Mouse (Mus musculus) left cerebral cortex, adult 9 months (tissue): ENCODE data around the gene Bdh2.

Experiments used
- DNase-seq, 2 experiments: peaks; one replicate each; pipeline ENCODE4 v3.0.0; 2022; ENCODE audit warnings: low spot score in 2 of 2

Bdh2 gene

GRCm38 (mm10) chr3:135298560-135298959 lies 17.5 kb downstream of the Bdh2 start:
- peak in 1 of 2 experiments; percentile 37 for DNase-seq

- no peak for DNase-seq
Measured at GRCm38 (mm10) chr3:135300081-135300480, 19.1 kb downstream of the Bdh2 start.

GRCm38 (mm10) chr3:135304060-135304459 lies 23.0 kb downstream of the Bdh2 start:
- DNase-seq = no peak

GRCm38 (mm10) chr3:135304566-135304965 lies 23.5 kb downstream of the Bdh2 start:
- no peak for DNase-seq

GRCm38 (mm10) chr3:135307411-135308259 lies 26.6 kb downstream of the Bdh2 start, which contains the start of gene Slc9b2:
Slc9b2 (plus strand) TSS chr3:135307700.
- peak in 1 of 2 experiments; percentile 33 for DNase-seq

- no peak for DNase-seq
Measured at GRCm38 (mm10) chr3:135312916-135313491, 32.0 kb downstream of the Bdh2 start.

GRCm38 (mm10) chr3:135313727-135314126 lies 32.7 kb downstream of the Bdh2 start:
- DNase-seq = no peak

GRCm38 (mm10) chr3:135314811-135315210 lies 33.8 kb downstream of the Bdh2 start:
- DNase-seq = no peak

- no peak for DNase-seq
Measured at GRCm38 (mm10) chr3:135315720-135316425, 34.9 kb downstream of the Bdh2 start.

GRCm38 (mm10) chr3:135318331-135318730 lies 37.3 kb downstream of the Bdh2 start:
- DNase-seq = no peak

GRCm38 (mm10) chr3:135324354-135324753 lies 43.3 kb downstream of the Bdh2 start:
- DNase-seq = no peak

GRCm38 (mm10) chr3:135327176-135327575 lies 46.2 kb downstream of the Bdh2 start:
- no peak for DNase-seq

GRCm38 (mm10) chr3:135327601-135328000 lies 46.6 kb downstream of the Bdh2 start:
- no peak for DNase-seq

- peak in 1 of 2 experiments; percentile 30 for DNase-seq
Measured at GRCm38 (mm10) chr3:135328560-135328959, 47.5 kb downstream of the Bdh2 start.

- no peak for DNase-seq
Measured at GRCm38 (mm10) chr3:135332691-135333090, 51.7 kb downstream of the Bdh2 start.

- no peak for DNase-seq
Measured at GRCm38 (mm10) chr3:135333763-135334162, 52.7 kb downstream of the Bdh2 start.

GRCm38 (mm10) chr3:135347739-135348264 lies 66.8 kb downstream of the Bdh2 start, which contains the start of gene Slc9b1:
Slc9b1 (plus strand) TSS chr3:135348029.
- DNase-seq = no peak

- no peak for DNase-seq
Measured at GRCm38 (mm10) chr3:135349022-135349421, 68.0 kb downstream of the Bdh2 start.

GRCm38 (mm10) chr3:135351857-135352256 lies 70.8 kb downstream of the Bdh2 start:
- no peak for DNase-seq
